Mouse (Mus musculus): ENCODE data around the gene Wfdc8. TPM values are rescaled to one million over a fixed set of nuclear protein-coding genes. Genes with fewer than 3 reads are reported as not detected.

The Wfdc8 gene
- total RNA-seq, 2 experiments from 2014 or later: not detected

DNA sequence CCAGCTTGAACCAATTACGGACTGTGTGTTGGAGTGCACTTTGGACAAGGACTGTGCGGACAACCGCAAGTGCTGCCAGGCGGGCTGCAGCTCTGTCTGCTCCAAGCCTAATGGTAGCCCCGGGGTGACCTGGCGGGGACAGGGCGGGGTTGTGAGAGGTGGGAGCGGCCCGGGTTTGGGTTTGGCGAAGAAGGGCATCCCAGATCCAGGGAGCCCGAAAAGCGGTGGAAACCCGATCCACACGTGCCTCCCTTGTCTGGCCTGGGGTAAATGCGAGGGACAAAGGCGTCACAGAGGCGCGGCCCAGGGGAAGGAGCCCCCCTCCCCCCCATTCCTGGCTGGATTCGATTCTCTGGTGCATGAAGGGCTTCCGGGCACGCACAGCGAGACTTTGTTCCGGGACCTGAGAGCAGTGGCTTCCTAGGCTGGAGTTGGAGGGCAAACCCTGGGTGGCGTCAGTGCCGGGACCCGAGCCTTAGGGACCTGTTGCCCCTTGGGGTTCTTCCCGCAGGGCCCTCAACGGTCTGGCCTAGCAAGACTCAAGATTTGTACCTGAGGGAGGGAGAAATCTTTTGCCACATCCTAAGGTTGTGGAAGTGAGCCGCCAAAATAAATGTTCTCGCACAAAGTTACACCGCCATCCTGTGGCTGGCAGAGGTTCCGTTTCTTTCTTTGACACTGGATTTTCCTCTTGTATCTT is 49.9 kb downstream of the Wfdc8 start:
- DNase-seq (ENCODE audit: low spot score in 2 of 2): peak in 1 of 2 experiments; percentile 6

DNA sequence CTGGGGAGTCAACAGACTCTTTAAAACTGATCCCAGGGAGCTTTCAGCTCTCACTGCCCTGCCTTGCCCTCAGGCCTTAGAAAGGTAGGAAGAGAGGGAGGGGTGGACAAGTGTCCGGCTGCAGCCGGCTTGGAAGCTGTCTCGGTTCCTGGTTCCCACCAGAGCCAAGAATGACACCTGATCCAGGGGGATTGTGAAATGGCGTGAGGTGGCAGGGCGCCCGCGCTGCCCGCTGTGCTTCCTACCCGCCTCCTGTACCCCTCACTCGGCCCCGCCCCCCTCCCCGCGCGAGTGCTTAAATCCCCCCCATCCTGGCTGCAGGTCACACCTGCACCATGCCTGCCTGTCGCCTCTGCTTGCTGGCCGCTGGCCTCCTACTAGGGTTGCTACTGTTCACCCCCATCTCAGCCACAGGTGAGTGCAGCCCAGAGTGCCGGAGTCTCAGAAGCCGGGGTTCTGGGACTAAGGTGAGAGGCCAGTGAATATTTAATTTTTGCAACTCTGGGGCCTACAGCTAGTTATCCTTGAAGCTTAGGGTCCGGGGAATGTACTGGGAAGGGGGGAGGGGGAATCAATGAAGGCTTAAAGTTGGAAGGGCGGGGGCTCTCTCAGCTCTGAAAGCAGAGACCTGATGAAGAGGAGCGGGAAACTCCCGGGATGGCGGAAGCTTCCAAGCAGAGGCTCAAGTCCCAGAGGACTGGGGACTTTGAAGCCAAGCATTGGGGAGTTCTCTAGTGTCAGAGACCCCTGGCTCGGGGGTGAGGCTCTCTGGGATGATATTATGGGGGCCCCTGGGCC is 50.8 kb downstream of the Wfdc8 start, which contains the start of gene Wfdc2:
Gene Wfdc2, plus strand, starts transcription at position 23 of the 798 bp plus-strand sequence.
- no peak for DNase-seq (ENCODE audit: low spot score in 2 of 2)

DNA sequence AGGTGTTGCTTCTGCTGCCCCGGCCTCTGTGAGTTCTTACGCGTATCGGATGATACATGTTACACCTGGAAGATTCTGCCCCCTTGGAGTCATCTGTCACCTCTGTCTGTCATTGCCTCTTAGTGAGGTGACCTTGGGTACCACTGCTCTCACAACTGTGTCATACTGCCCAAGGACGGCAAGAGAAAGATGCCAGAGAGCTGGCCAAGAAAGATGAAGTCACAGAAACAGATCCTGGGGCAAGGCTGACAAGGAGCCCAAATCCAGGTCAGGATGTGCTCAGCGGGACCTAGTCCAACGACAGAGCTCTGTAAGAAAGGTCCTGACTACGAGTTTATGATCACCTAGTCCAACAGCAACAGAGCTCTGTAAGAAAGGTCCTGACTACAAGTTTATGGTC is 53.3 kb downstream of the Wfdc8 start:
- DNase-seq (ENCODE audit: low spot score in 2 of 2): peak in 1 of 2 experiments; percentile 18

DNA sequence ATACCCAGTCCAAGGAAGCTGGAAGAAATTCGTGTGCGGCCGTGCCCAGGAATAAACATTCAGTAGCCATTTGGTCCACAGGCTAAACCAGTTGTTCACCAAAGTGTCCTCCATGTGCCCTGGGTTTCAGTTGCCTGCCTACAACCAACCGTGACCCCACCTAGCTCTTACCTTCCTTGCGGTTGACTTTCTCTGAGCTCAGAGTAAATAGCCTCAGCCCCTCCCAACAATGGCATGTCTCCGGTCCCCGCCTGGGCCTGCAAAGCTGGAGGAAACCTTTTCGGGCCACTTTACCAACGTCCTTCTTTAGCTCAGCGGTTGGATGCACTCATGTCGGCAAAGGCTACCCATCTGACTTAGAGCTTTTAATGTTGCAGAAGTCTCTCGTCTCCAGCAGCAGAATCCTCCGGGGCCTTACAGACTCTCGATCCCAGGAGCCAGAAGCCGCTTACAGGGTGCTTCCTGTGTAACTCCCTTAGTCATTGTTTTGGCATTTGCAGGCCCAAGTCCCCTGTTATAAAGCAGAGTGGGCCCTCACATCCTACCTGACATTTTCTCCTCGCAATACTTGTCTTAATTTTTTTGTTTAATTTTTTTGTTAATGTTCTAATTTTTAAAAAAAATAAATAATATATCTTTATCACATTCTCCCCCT is 54.3 kb downstream of the Wfdc8 start:
- no peak for DNase-seq (ENCODE audit: low spot score in 2 of 2)

DNA sequence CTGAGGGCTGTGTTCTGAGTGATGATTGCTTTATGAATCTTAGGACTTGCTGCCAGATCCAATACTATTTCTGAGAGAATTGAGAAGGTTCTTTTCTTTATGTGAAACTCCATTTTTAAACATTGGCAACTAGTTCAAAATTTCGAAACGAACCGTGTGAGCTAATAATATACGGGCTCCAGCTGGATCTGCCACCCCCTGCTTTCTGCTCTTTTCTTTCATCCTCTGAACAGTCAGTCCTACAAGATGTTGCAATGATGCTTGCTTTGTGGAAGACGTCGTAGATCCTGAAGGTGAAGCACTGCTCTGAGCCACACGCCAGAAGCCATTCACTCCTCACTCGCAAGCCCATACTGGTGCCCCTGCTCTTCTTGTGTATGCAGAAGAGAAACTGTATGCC is 55.0 kb downstream of the Wfdc8 start:
- DNase-seq (ENCODE audit: low spot score in 2 of 2): no peak

DNA sequence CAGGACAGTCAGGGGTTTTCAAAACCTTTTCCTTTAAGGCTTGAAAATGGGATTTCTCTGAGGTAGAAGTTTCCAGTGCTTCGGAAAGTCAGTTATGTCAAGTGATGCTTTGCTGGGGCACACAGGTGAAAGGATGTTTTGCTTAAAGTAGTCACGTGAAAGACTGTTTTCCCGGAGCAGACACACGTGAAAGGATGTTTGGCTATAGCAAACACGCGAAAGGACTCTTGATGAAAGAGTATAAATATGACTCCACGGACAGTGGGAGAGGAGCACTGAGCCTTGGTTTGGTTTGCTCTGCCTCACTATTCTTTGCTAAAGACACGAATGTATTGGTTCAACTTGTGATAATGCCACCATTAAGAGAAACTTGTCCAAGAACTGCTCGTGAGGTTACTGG is 61.9 kb downstream of the Wfdc8 start:
- no peak for DNase-seq (ENCODE audit: low spot score in 2 of 2)

DNA sequence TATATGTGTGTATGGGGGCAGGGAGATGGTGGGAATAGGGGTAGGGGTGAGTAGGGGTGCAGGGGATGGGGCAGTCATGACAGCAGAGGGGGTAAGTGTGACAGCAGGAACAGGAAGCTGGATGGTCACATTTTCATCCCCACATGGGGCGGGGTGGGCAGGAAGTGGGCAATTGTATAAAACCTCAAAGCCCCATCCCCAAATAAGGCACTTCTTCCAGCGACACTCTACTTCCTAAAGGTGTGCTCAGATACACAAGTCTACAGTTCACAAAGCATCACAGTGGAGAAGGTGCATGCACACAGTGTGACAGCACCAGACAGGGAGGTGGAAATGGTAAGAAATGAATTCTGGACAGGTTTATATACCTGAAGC is 62.5 kb downstream of the Wfdc8 start:
- DNase-seq (ENCODE audit: low spot score in 2 of 2): no peak

DNA sequence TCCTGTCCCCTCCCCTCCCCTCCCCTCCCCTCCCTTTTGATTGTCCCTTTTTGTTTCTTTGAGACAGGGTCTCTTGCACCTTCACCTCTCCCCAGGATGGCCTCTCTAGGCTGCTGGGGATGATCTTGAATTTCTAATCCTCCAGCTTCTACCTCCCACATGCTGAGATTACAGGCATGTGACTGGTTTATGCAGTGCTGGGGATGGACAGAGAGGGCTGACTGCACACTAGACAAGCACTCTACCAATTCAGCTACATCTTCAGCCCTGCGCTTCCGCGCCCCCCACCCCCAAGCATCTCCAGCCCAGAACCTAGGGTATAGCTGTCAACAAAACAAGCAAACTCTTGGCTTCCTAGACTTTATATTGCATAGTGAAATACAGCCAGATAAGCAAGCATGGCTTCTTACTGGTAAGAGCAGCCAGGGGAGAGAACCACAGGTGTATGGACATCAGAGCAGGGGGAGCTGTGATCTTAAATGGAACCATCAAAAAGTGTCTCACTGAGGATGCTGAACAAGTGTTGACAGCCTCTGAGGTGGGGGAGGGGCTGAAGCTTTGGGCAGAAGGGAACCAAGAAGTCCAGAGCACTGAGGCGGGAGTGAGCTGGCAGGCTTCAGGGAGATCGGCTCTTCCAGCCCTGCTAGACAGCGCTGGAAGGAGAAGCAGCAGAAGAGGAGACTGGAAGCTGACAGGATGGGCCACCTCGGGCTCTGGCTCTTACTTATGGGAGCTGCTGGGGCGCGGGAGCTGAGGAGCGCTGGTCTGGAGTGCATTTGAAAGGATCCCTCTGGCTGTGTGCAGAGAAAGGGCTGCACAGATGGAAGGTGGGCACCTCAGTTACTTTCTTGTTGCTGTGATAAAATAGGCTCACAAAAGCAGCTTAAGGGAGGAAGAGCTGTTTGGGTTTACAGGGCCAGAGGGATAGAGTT is 63.2 kb downstream of the Wfdc8 start:
- DNase-seq (ENCODE audit: low spot score in 2 of 2): no peak

DNA sequence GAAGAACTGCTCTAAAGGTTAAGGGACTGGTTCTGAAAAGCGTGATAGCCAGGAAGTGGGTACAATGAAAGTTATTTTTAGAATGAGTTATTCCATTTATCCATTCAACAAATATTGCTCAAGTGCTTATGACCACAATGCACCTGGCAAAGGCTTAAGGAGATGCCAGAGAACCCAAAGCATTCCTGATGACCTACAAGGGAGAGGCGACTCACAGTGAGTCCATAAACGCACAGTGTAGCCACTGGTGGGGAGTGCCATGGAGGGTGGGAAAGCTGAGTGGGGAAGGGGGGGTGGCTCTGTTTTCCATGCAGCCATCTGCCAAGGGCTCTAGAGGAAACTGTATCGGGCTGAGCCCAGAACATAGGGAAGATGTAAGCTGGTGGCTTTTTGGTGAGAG is 64.1 kb downstream of the Wfdc8 start:
- DNase-seq (ENCODE audit: low spot score in 2 of 2): no peak

Other genes with a start within 250 kb of the Wfdc8 start
- gene Slpi, start 224.5 kb downstream of the Wfdc8 start, total RNA-seq (2021): 10 to 100 TPM; 21.8 to 45.7 TPM
- not detected for gene Rbpjl, start 210.5 kb downstream of the Wfdc8 start, total RNA-seq (2021)
- 1 to 10 TPM in 1 of 2 experiments, under 1 TPM in 1; 0.76 to 1.7 TPM for gene Matn4, start 208.5 kb downstream of the Wfdc8 start, total RNA-seq (2021)
- 100 to 1,000 TPM; 133 to 150 TPM for gene Sdc4, start 169.7 kb downstream of the Wfdc8 start, total RNA-seq (2021)
- gene Sys1, start 156.7 kb downstream of the Wfdc8 start, total RNA-seq (2021): 10 to 100 TPM; 28.7 to 33.3 TPM
- 1 to 10 TPM in 1 of 2 experiments, not detected in 1; 5.7 TPM for gene Gm20458, start 152.7 kb downstream of the Wfdc8 start, total RNA-seq (2021)
- not detected for gene Trp53tg5, start 139.9 kb downstream of the Wfdc8 start, total RNA-seq (2021)
- gene Dbndd2, start 127.5 kb downstream of the Wfdc8 start, total RNA-seq (2021): 10 to 100 TPM in 1 of 2 experiments, 1 to 10 TPM in 1; 7.6 to 20.9 TPM
- 10 to 100 TPM; 63.3 to 93.6 TPM for gene Pigt, start 116.1 kb downstream of the Wfdc8 start, total RNA-seq (2021)
- under 1 TPM in 1 of 2 experiments, not detected in 1; 0.74 TPM for gene Wfdc2, start 51.2 kb downstream of the Wfdc8 start, total RNA-seq (2021)
- gene Spint3, start 40.2 kb downstream of the Wfdc8 start, total RNA-seq (2021): not detected
- under 1 TPM; 0.38 to 0.40 TPM for gene Wfdc6a, start 28.2 kb downstream of the Wfdc8 start, total RNA-seq (2021)
- not detected for gene Eppin, start 20.0 kb downstream of the Wfdc8 start, total RNA-seq (2021)
- not detected for gene Wfdc6b, start 104 bp downstream of the Wfdc8 start, total RNA-seq (2021)
- not detected for gene Wfdc16, start 25.2 kb upstream of the Wfdc8 start, total RNA-seq (2021)
- not detected for gene Wfdc10, start 42.4 kb upstream of the Wfdc8 start, total RNA-seq (2021)
- gene Wfdc9, start 43.0 kb upstream of the Wfdc8 start, total RNA-seq (2021): not detected
- gene Wfdc11, start 60.5 kb upstream of the Wfdc8 start, total RNA-seq (2021): not detected
- gene Wfdc13, start 71.5 kb upstream of the Wfdc8 start, total RNA-seq (2021): not detected
- not detected for gene Spint4, start 84.9 kb upstream of the Wfdc8 start, total RNA-seq (2021)
- not detected for gene Spint5, start 101.7 kb upstream of the Wfdc8 start, total RNA-seq (2021)
- gene Wfdc3, start 132.3 kb upstream of the Wfdc8 start, total RNA-seq (2021): under 1 TPM; 0.20 to 0.45 TPM
- gene Dnttip1, start 132.4 kb upstream of the Wfdc8 start, total RNA-seq (2021): 10 to 100 TPM; 34.0 to 35.2 TPM
- gene Ube2c, start 156.3 kb upstream of the Wfdc8 start, total RNA-seq (2021): 1 to 10 TPM; 1.4 to 4.0 TPM
- 10 to 100 TPM in 1 of 2 experiments, not detected in 1; 11.3 TPM for gene Tnnc2, start 166.3 kb upstream of the Wfdc8 start, total RNA-seq (2021)
- gene Snx21, start 172.2 kb upstream of the Wfdc8 start, total RNA-seq (2021): 10 to 100 TPM; 25.0 to 28.4 TPM
- 10 to 100 TPM; 32.6 to 36.6 TPM for gene Acot8, start 191.3 kb upstream of the Wfdc8 start, total RNA-seq (2021)
- gene Zswim3, start 191.5 kb upstream of the Wfdc8 start, total RNA-seq (2021): 1 to 10 TPM; 4.2 to 5.3 TPM
- gene Zswim1, start 209.1 kb upstream of the Wfdc8 start, total RNA-seq (2021): 10 to 100 TPM; 11.0 to 11.4 TPM
- gene Spata25, start 214.9 kb upstream of the Wfdc8 start, total RNA-seq (2021): not detected
- 100 to 1,000 TPM; 103 to 106 TPM for gene Ctsa, start 219.2 kb upstream of the Wfdc8 start, total RNA-seq (2021)
- 1 to 10 TPM; 1.4 to 1.7 TPM for gene Neurl2, start 219.8 kb upstream of the Wfdc8 start, total RNA-seq (2021)
- gene Pltp, start 244.1 kb upstream of the Wfdc8 start, total RNA-seq (2021): 10 to 100 TPM; 22.5 to 55.9 TPM

All from adrenal gland, adult 18-20 months (tissue).